Mouse (Mus musculus) mature B cell (primary cell): ENCODE data around the gene Baz1a.
"Not testable (repeated sequence)": the region's sequence is repeated elsewhere in the genome, so short reads cannot be mapped to it uniquely, and the experiment has no call there.

Experiments used
- in situ Hi-C: fragments of 300-500 bp; cut with MboI; formaldehyde crosslinking; loops from 2 replicates; pipeline ENCODE4 v1.14.3; 2019

Baz1a gene

GRCm38 (mm10) chr12:55007361-55008008 is 6.7 kb downstream of the Baz1a start:
- in situ Hi-C loops, result no loop called here

GRCm38 (mm10) chr12:55006071-55006470 is 8.1 kb downstream of the Baz1a start:
- in situ Hi-C loops, result no loop called here

DNA sequence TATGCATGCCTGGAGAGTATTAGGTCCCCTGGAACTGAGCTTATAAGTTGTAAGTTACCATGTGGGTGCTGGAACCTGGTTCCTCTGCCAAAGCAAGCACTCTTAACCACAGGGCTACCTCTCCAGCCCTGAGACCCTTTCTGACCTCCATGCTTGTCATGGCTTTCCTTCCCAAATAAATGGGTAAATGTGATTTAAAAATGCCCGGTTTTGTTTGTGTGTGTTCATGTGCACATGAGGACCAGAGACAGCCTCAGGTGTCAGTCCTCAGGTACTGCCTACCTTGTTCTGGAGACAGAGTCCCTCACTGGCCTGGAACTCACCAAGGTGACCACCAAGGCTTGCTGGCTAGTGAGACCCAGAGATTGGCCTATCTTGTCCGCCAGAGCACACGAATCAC is 9.8 kb downstream of the Baz1a start:
- in situ Hi-C loops, result no loop called here

DNA sequence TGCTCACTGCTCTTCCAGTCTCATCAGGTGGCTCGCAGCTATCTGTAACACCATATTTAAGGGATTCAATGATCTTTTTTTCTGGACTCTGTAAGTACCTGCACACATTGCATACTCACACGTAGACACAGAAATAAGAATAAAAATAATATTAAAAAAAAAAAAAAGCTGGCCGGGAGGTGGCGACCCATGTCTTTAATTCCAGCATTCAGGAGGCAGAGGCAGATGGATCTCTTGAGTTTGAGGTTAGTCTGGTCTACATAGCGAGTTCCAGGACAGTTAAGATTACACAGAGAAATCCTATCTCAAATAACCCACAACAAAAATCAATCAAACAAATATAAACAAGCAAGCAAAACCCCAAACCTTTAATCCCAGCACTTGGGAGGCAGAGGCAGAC is 10.3 kb downstream of the Baz1a start:
- in situ Hi-C loops, result no loop called here

- in situ Hi-C loops, result not testable (repeated sequence)
Measured at GRCm38 (mm10) chr12:55002532-55002931, 11.6 kb downstream of the Baz1a start.

DNA sequence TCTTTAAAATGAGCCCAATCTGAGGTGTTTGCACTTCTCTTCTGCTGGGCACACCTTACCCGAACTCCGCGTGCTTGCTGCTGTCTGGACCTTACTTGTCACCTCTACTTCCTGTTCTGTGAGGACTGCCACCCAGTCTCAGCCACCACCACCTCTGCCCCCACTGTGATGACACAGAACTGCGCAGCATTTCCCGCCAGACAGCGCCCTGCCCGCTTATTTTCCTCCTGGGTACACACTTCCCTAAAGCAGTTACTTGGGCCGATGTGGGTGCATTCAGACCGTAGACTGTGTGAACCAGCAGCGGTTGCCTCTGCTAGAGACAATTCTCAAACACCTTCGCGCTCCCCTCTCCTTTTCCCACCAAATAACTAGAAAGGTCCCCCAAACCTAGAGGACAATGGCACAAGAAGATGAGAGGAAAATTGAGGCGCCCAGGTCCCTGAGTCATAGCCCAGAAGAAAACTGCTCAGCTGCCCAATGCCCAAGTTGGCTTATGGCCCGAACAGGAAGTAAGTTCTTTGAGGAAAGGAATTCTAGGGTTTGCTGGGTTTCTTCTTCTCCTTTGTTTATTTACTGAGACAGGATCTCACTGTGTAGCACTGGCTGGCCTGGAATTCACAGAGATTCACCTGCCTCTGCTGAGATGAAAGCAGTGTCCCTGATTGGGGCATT is 15.0 kb downstream of the Baz1a start:
- in situ Hi-C loops, result no loop called here

DNA sequence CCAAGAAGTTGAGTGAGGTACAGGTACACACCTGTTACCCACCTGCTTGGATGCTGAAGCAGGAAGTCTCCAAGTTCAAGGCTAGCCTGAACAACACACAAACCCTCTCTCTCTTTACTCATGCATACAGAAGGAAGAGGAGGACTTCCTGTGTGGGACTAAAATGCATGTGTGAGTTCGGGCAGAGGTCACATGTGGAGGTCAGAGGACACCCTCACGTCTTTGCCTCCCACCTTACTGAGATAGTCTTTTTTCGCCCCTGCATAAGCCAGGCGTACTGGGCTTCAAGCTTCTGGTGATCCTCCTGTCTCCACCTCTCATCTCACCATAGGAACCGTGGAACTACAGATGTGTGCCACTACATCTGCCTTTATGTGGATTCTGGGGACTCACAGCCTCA is 15.7 kb downstream of the Baz1a start:
- in situ Hi-C loops, result no loop called here

DNA sequence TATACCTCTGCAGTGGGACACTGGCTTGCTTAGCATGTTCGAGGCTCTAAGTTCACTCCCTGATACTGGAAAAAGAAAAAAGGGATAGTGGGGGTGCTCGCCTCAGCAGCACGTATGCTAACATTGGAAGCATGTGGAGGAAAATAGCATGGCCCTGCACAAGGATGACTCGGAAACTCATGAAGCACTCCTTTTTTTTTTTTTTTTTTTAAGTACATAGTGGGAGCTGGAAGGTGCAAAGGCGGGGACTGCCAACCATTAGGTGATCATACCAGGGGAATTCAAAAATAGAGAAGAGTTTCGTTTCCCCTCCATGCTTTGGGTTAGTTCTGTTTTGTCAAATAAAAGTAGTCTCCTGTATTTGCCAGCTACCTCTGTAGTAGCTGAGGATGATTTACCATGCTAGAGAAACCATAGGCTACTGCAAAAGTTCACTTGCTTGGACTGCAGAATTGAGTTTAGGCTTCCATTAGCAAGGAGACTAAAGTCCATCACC is 17.1 kb downstream of the Baz1a start:
- in situ Hi-C loops, result no loop called here

DNA sequence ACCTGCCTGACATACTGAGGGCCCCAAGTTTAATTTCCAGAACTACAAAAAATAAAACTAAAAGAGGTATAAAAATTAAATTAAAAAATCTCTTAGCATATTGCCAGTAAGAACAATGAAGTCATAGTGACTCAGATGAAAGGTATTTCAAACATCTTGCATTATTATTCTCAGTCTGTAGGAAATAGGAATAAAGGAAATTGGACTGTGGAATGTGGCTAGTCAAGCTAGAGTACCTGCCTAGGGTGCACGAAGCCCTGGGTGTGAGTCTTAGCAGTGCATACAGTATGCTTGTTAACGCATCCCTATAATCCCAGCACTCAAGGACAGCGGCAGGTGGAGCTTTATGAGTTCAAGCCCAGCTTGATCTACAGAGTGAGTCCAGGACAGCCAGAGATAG is 18.2 kb downstream of the Baz1a start:
- in situ Hi-C loops, result no loop called here

DNA sequence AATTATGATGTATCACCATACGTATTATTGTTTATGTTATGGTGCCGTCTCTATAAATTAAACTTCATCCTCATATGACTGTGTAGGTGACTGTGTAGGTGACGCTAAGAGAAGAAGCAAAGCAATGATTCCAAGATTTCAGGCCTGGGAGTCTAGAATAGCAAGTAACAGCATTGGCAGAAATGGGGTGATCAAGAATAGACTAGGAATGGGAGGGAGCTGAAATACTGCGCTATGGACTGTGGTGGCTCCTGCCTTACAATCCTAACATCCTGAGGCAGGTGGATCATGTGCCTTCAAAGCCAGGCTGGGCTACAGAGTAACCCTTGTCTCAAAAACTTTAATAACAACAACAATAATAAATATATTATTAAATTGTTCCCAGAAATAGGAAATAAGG is 19.7 kb downstream of the Baz1a start:
- in situ Hi-C loops, result no loop called here

GRCm38 (mm10) chr12:54994068-54994386 is 20.1 kb downstream of the Baz1a start:
- in situ Hi-C loops, result no loop called here

DNA sequence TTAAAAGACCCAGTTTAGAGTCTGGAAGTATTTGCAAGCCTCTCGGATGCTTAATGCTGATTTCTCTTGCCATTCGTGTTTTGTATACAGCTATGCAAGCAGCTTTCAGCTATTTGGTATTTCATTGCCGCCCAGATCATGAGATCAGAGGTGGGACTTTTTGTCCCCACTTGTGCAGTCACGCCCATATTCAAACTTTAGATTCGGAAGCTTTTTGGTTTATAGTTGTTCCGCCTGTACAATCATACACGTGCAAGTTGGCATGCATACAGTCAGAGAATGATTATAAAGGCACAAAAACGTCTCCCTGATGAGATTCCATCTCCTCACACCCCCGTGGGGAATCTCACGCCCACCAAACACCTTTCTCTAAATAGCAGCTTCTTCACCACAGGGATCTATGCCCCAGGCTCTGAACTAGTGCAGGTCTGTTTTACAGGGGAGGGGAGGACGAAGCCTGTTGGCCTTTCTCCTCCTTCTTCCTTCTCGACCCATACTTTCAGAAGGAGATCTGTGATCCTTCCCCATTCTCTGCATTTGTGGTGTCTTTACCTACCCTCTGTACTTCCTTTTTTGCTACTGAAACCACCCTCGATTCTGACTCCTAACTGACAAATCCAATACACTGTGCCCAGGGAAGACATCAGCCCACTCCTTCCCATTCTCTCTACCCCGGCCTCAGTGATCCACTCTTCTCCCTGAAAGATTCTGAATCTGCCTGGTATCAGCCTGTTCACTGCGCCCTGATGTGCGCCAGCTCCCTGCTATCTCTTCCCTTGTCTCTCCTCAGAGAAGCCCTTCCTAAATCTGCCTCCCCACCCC is 20.7 kb downstream of the Baz1a start:
- in situ Hi-C loops, result no loop called here

DNA sequence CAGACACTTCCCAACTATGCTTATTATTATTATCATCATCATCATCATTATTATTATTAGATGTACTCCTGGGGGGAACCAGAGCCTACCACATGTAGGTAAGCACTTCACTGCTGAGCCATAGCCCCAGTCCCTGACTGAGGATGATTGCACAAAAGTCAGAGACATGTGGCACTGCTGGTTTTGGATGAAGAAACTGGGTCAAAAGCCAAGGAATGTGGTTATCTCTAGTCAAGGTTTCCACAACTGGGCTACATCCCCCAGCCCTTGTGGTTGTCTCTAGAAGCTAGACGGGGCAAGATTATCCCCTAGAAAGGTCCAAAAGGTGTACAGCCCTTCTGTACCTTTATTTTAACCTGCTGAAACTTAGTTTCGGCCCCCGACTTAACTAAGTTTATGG is 21.3 kb downstream of the Baz1a start:
- in situ Hi-C loops, result no loop called here

DNA sequence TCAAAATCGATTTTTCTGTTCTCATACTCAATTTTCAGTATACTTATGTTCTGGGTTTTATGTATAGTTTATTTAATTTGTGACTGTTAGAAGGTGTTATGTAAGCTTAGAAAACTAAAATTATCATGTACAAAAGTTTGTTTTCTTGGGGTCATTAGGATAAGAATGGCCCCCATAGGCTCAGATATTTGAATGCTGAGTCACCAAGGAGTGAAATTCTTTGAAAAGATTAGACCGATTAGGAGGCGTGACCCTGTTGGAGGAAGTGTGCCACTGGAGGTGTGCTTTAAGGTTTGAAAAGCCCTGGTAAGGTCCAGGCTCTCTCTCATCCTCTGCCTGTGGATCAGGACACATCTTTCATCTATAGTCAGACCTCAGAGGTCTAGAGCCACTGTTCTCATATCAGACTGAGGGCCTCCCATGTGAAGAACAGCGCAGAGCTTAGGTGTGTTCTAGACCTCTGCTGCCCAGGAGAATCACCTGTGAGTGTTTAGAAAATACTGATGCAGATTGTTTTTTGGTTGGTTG is 25.8 kb downstream of the Baz1a start:
- in situ Hi-C loops, result loop anchor here (5.0 kb wide), 1 partner anchor 34 kb away; no protein-coding TSS in a partner anchor

GRCm38 (mm10) chr12:54987156-54987555 is 27.0 kb downstream of the Baz1a start:
- in situ Hi-C loops, result loop anchor here (5.0 kb wide), 1 partner anchor 35 kb away; no protein-coding TSS in a partner anchor

DNA sequence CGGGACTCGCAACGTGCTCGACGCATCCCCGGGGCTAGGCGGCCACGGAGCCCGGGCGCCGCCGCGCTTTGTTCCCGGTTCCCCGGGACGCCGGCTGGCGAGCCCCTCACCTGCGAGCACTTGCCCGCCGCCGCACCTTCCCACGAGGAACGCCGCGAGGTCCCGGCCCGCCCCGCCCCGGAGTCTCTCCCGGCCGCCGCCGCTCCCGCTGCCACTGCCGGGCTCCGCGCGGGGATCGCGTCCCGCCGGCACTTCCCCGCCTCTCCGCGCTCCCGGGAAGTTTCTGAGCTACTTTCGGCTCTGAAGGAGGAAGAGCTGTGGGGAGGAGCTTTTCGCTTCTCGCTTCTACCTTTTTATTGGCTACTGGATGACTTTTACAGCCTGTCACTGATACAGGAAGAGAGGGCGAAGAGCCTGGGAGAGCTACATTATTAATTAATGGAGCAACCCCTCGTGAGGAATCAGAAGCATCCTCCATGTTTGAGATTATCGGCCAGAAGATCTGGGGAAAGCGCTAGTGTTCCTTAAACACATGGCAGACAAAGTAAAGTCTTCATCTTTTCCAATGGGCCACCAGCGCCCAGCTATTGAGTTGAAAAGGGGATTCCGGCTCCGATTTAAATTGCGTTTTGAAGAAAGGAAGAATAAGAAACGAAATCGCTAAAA is 28.0 kb downstream of the Baz1a start, which contains the start of gene Gm20403:
Gene Gm20403 (minus strand): TSS at position 478 of the 666 bp plus-strand sequence.
- in situ Hi-C loops, result loop anchor here (5.0 kb wide), 1 partner anchor 36 kb away; no protein-coding TSS in a partner anchor

DNA sequence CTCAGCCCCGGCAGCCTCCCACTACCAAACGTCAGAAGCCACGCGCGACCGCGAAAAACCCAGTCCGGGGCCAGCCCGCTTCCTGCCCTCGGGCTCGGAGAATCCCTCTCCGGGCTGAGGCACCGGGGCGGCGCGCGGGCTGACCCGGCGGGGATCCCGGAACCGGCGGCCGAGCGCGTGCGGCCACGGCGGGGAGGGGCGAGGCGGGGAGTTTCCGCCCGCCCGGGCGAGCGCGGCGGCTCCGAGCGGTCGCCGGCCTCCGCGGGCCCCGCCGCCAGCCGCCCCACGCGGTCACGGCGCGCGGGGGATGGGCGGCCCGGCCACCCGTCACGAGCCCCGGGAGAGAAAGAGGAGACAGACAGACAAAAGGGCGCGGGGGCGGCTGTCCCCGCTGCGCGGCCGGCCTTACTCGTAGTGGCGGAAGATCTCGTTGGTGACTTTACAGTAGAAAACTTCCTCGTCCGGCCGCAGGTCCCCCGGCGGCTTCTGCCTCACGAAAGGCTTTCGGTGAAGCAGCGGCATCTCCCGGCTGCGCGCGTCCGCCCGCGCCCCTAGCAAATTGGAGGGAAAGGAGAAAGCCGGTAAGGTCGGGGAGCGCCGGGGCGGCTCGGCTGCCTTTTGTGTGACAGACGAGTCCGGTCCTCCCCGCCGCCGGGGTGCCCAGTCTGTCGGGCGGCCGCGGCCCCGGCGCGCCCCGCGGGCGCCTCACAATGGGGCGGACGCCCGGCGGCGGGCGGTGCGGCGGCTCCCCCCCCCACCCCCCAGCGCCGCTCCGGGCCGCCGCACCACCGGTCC is 28.7 kb downstream of the Baz1a start:
- in situ Hi-C loops, result loop anchor here (5.0 kb wide), 1 partner anchor 37 kb away; no protein-coding TSS in a partner anchor

GRCm38 (mm10) chr12:54984701-54985256 is 29.4 kb downstream of the Baz1a start:
- in situ Hi-C loops, result loop anchor here (5.0 kb wide), 1 partner anchor 38 kb away; no protein-coding TSS in a partner anchor

DNA sequence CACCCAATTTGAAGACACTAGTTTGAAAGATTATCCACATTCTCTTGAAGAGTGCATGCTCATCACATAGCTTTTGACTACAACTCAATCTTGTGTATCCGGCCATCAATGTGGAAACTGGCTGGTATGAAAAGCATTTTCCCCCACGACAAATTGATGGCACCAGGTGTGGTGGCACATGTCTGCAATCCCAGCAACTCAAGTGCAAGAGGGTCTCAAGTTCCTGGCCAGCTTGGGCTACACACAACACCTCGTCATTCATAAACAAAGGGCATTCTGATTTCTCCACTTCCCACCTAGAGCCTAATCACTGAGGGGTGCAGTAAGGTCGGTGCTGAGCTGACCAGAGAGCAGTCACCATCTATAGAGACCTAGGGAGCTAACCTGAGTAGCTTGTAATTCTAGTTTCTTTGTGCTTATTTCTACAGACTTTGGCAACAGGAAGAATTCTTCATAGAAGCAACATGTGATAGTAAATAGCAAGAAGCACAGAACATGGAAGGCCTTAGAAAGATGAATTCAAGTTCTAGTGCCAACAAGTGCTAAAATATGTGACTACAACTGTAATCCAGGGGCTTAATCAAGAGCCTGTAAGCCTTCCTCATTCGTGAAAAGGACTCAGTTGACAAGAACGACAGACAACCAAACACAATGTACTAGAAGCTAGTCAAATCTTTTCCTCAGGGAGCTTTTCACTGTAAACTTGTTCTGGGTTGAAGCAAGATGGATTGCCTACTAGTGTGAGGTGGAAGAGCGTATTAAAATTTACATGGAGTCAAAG is 31.0 kb downstream of the Baz1a start:
- in situ Hi-C loops, result no loop called here

- in situ Hi-C loops, result no loop called here
Measured at GRCm38 (mm10) chr12:54981962-54982361, 32.2 kb downstream of the Baz1a start.
